ENCODE assay signal across 8 mouse cellular contexts in genomic region chr2:180709923-180710272, GRCm38 (mm10). TPM values are rescaled to one million over a fixed set of nuclear protein-coding genes. Genes with fewer than 3 reads are reported as not detected.
DNase-seq lines count a peak whose midpoint lies in the region; ATAC-seq lines count a peak whose summit lies in the region.

Gene Dido1, minus strand, starts transcription at chr2:180709999.
Gene Gid8, plus strand, starts transcription at chr2:180710117.

- no peaks in the 10 kb centered on the region for H3K9me3 ChIP-seq in hindbrain, embryonic 14.5 days (ENCODE audit: control insufficient read depth, low read length)

- peaks cover 26% of the 10 kb centered on the region for H3K4me1 ChIP-seq in hindbrain, embryonic 14.5 days (replicated peaks; ENCODE audit: control insufficient read depth, insufficient read depth, low read length)

- ATAC-seq in hindbrain, embryonic 14.5 days (ENCODE audit: low FRiP score) = peak; percentile 96

- no peaks in the 10 kb centered on the region for H3K27me3 ChIP-seq in hindbrain, embryonic 14.5 days (ENCODE audit: control insufficient read depth, insufficient read depth, low read length)

- under 1% methylated on average over 41 of the region's 43 CpGs for WGBS in hindbrain, embryonic 14.5 days

- peak within 1 kb of the TSS; percentile 93 for H3K4me2 ChIP-seq in hindbrain, embryonic 14.5 days (replicated peaks)

- DNase-seq in R1 (ENCODE audit: low read depth, low spot score) = peak; percentile 98
- DNase-seq in cerebellum, postnatal 25 days = peak; percentile 99
- DNase-seq in frontal cortex, postnatal 25 days (ENCODE audit: low spot score in 2 of 2) = peak; percentile 90 to 96
- peak; percentile 97 for DNase-seq in hindbrain, embryonic 14.5 days (ENCODE audit: low spot score)
- peak; percentile 96 for DNase-seq in layer of hippocampus, postnatal 36 days
- peak; percentile 98 for DNase-seq in lung, postnatal 36 days
- DNase-seq in retina, postnatal 1 day = peak; percentile 99
- DNase-seq in urinary bladder, adult 18-20 months (ENCODE audit: low spot score in 2 of 2) = peak; percentile 95 to 98

- H3K36me3 ChIP-seq in hindbrain, embryonic 14.5 days (replicated peaks; ENCODE audit: control insufficient read depth, insufficient read depth) = peaks cover 21% of the 10 kb centered on the region

- H3K4me3 ChIP-seq in hindbrain, embryonic 14.5 days (replicated peaks; ENCODE audit: low read length) = peak within 1 kb of the TSS; percentile 95

- peak within 1 kb of the TSS; percentile 90 for H3K9ac ChIP-seq in hindbrain, embryonic 14.5 days

- H3K27ac ChIP-seq in hindbrain, embryonic 14.5 days = peak within 1 kb of the TSS; percentile 85

RNA-seq across cellular contexts. Expression of gene Dido1, which starts in this region (rescaled TPM):
- polyA plus RNA-seq in hindbrain, embryonic 14.5 days (2014; fragmentation: Nextera tagmentation; extraction: Ambion mirVana) = 26.6 and 27.1 TPM in 2 replicates
- 10 to 100 TPM; 52.2 to 61.1 TPM for total RNA-seq in layer of hippocampus, postnatal 36 days (2021)

RNA-seq across cellular contexts. Expression of gene Gid8, which starts in this region (rescaled TPM):
- 56.3 and 56.7 TPM in 2 replicates for polyA plus RNA-seq in hindbrain, embryonic 14.5 days (2014; fragmentation: Nextera tagmentation; extraction: Ambion mirVana)
- 10 to 100 TPM; 63.3 to 63.4 TPM for total RNA-seq in layer of hippocampus, postnatal 36 days (2021)

Comparison
In these comparisons a context has a peak if more than half of its experiments do, and no peak if none do; other contexts are left out.
1. Peak in every context shown above with its lines: DNase-seq, ATAC-seq, H3K4me3 ChIP-seq and H3K27ac ChIP-seq.